Mouse (Mus musculus): ENCODE results near the gene Traf5. TPM values are rescaled to one million over a fixed set of nuclear protein-coding genes. Genes with fewer than 3 reads are reported as not detected.

Gene Traf5
- total RNA-seq, 2 experiments from 2014 or later: 5.7 to 6.9 TPM

DNA sequence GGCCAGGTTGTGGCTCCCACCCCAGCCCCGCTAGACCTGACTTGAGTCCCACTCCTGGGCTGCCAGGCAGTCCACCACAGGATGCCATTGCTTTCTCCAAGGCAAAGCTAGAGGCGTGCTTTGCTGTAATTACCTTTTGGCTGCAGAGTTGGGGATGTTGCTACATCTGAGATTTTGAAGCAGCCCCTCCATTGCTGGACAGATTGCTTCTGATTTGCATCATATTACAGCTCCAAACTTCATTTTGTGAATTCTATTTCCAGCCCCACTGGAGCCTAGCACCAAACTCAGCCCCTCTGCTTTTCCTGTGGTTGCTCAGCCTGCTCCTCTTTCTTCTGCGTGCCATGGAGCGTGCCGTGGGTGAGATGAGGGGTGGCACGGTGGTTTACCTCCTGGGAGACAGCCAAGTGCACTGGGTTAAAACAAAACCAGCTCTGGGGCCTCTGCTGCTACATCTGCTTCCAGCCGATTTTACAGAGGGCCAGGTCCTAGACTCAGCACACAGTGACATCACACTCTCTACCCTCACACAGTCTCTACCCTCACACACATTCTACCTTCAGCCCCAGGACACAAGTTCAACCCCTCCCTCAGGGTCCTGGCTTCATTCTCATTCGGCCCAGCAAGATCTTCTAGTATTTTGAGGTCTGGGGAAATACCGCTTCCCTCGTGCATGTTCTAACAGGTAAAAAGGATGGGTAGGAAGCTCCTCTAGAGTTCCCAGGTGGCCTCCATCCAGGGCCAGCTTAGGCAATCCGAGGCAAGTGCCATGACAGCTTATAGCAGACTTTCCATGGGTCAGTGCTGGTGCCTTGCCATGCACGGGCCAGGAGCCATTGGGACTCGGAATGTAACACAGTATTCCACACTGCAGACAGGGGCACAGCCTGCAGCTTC, 117.6 kb downstream of the Traf5 start:
- no peak for DNase-seq

GRCm38 (mm10) chr1:191969939-191970338, 122.4 kb downstream of the Traf5 start:
- no peak for DNase-seq

- peak; percentile 81 to 89 for DNase-seq
Measured at GRCm38 (mm10) chr1:191964773-191965481, 127.4 kb downstream of the Traf5 start.

DNA sequence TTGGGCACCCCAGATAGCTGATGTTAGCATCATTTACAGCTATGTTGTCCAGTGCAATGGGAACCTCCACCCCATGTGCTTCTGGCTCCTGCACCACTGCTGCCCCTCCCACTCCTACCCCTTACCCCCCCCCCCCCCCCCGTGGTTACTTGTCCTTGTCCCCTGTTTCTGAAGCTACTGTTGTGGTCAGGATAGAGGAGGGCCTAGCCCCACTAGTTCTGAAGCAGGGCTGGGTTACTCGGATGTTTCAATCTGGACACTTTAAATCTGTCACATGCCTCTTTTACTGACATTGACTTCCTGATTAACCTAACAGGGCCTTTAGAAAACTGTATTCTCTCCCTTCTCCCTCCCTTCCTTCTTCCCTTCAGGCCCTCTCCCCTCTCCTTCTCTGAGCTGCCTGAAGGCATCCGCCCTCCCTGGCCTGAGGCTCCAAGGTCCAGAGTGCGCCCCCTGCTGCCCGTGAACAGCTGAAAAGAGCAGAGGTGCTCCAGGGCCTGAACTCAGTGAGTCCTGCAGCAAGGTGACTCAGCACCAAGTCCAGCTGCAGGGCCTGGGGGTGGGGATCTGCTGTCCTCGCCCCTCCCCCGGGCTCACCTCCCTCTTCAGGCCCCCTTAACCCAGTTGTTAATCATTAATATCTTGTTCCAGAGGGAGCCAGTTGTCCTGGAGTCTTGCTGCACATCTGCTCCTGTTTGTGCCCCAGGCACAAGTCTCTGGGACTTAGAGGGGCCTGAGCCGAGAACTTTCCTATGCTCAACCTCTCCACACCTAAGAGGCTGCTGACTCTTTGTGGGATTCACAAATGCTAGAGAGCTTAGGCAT, 128.2 kb downstream of the Traf5 start:
- DNase-seq: peak; percentile 87 to 94

- no peak for DNase-seq
Measured at GRCm38 (mm10) chr1:191963413-191963812, 128.9 kb downstream of the Traf5 start.

DNA sequence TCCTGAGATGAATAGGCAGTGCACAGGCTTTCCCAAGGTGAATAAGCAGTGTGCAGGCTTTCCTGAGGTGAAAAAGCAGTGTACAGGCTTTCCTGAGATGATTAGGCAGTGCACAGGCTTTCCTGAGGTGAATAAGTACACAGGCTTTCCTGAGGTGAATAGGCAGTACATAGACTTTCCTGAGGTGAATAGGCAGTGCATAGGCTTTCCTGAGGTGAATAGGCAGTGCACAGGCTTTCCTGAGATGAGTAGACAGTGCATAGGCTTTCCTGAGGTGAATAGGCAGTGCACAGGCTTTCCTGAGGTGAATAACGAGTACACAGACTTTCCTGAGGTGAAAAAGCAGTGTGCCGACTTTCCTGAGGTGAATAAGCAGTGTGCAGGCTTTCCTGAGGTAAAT, 131.4 kb downstream of the Traf5 start:
- no peak for DNase-seq

- DNase-seq: peak; percentile 59 to 77
Measured at GRCm38 (mm10) chr1:191957321-191957720, 135.0 kb downstream of the Traf5 start.

DNA sequence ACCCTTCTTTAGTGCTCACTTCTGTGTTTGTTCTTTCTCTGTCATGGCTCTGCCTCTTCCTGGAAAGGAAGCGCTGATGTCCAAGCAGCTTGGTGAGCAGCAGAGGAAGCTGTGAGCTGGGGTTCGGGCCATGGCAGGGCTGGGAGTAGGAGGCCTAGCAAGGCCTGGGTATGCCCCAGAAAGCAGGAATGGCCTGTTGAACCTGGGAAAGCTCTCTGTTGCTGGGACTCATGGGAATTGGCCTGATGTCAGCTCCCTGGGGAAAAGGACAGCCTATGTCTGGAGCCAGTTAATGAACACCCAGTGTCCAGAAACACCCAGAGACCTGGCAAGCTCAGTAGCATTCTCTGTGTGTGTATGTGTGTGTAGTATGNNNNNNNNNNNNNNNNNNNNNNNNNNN, 135.5 kb downstream of the Traf5 start:
- peak; percentile 66 to 71 for DNase-seq

DNA sequence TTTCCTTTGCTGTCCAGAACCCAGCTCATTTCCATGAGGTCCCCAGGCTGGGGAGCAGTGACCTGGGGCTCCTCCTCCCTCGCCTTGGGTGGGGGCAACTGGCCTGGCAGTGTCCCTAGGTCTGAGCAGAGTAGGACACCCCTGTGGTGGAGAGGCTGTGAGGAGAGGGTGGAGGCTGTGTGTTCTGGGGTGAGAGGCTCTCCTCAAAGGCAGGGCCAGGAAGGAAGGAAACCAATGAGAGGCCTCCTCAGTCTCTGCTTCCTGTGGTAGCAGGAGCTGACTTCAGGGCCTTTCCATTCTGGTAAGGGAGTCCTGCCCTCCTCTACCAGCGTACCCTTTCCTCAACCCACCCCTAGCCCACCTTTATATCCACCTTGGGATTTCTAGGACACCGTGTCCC, 136.1 kb downstream of the Traf5 start:
- DNase-seq: peak; percentile 48 to 81

GRCm38 (mm10) chr1:191955101-191955500, 137.3 kb downstream of the Traf5 start:
- DNase-seq: peak; percentile 61 to 85

GRCm38 (mm10) chr1:191952733-191953335, 139.5 kb downstream of the Traf5 start:
- DNase-seq: no peak

DNA sequence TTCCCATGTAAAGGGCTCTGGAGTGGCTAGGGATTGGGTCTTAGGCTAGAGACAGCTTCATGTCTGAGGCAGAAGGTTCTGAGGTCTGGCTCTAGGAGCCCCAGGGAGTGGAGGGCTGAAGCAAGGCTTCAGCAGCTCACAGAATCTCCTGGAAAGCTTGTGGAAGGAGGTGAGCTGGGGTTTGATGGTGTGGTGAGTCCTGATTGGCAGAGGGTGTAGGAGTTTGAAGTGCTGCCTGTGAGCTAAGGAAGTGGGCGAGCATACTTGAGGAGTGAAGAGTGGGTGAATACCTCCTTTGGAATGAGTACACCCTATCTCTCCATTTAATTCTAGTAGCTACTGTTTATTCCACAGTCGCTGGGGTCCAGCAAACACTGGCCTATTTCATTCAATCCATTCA, 141.7 kb downstream of the Traf5 start:
- no peak for DNase-seq

GRCm38 (mm10) chr1:191948600-191948999, 143.8 kb downstream of the Traf5 start:
- DNase-seq: no peak

GRCm38 (mm10) chr1:191947796-191948195, 144.6 kb downstream of the Traf5 start:
- no peak for DNase-seq

Small RNAs within 50 kb of the gene (microRNA-seq; reads per million reads assigned to microRNA genes)
- 0 to 0.38 reads per million in 2 experiments for gene Mir3473c

Other genes with a start within 250 kb of the Traf5 start
- 10 to 100 TPM; 16.4 to 19.5 TPM for gene Slc30a1, start 185.8 kb downstream of the Traf5 start, total RNA-seq (2021)
- gene Rd3, start 115.2 kb downstream of the Traf5 start, total RNA-seq (2021): under 1 TPM; 0.15 to 0.26 TPM
- 10 to 100 TPM; 26.6 to 30.5 TPM for gene Rcor3, start 45.5 kb upstream of the Traf5 start, total RNA-seq (2021)
- gene Kcnh1, start 98.2 kb upstream of the Traf5 start, total RNA-seq (2021): under 1 TPM; 0.15 TPM

Measured in heart, adult 18-20 months (tissue).